Mouse (Mus musculus): ENCODE results near the gene Nmu.

The Nmu gene

DNA sequence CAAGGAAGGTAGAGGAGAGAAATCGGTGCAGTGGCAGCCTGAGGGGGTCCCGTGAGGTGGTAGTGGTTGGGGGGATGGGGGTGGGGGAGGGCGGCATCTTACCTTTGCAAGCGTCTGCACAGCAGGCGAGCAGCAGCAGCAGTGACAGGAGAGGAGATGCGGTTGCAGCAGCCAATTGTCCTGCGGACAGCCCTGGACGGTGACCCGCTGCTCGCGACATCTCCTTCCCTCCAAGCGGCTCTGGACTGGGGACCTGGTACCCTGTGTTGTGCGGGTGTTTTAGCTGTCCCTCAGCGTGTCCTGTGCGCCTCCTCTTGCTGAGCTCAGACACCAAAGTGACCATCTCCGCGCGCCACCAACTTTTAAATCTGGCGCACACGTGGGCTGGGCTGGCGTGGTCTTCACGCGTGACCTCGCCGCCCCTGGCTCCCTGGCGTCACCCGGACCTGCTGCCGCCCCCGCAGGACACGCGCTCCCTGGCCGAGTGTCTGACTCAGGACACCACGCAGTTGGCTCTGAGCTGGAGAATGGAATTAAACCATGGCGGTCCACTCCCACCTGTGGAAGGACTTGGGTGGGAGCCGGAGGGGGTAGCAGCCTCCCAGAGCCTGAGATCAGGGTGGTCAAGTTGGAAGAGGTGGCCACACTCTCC lies at the start of gene Nmu:
TSS of gene Nmu (minus strand) at position 336 of the 652 bp plus-strand sequence.
- DNase-seq (ENCODE audit: low read depth, low spot score), result no peak
- no peaks in the 10 kb centered on the region for H3K36me3 ChIP-seq (ENCODE audit: control insufficient read depth, insufficient read depth, low read length, poor library complexity, severe bottlenecking)

DNA sequence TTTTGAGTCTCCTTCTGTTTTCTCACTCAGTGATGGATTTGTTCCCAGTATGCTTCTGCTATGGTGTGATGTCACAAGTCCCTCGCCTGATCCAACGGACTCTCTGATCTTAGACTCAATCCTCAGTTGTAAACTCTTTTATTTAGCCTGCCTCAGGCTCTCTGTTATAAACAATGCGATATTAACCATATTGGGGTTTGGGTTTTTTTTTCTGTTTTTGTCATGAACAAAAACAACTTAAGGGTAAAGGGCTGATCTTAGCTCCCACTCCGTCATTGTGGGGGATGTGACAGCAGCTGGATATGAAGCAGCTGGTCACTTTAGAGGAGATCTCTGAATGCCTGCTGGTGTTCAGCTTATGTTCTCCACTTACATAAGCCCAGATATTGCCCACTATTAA lies 48.1 kb upstream of the Nmu start:
- Histone ChIP-seq H3K27me3 (ENCODE audit: control insufficient read depth, insufficient read depth, low read length, poor library complexity, severe bottlenecking) (no peaks in the 10 kb centered on the region), H3K36me3 (ENCODE audit: control insufficient read depth, insufficient read depth, low read length, poor library complexity, severe bottlenecking) (no peaks in the 10 kb centered on the region)
- no peak for DNase-seq (ENCODE audit: low read depth, low spot score)

More for the DNA sequence above, at the start of gene Nmu:
- H3K27me3 ChIP-seq (ENCODE audit: control insufficient read depth, insufficient read depth, low read length, poor library complexity, severe bottlenecking), result no peaks in the 10 kb centered on the region

DNA sequence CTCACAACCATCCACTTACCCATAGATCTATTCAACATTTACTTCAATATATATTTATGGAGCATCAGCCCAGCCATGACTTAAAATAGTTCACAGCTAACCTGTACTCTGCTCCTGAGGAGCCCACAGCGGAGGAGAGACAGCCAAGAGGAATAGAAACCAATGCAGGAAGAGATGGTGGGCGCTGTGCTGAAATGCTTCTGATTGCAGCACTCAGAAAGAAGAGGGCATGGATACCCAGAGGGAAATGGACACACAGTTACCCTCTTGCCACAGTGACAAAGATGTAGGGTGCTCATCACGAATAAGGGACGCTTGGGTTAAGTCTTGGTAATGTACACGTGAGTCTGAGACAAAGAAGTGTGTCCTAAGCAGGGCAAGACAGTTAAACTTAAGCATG lies 30.8 kb upstream of the Nmu start:
- no peak for DNase-seq (ENCODE audit: low read depth, low spot score)
- H3K36me3 ChIP-seq (ENCODE audit: control insufficient read depth, insufficient read depth, low read length, poor library complexity, severe bottlenecking), result no peaks in the 10 kb centered on the region
- no peaks in the 10 kb centered on the region; the same call in 1 of the 2 replicates for H3K27me3 ChIP-seq (ENCODE audit: control insufficient read depth, insufficient read depth, low read length, poor library complexity, severe bottlenecking)

DNA sequence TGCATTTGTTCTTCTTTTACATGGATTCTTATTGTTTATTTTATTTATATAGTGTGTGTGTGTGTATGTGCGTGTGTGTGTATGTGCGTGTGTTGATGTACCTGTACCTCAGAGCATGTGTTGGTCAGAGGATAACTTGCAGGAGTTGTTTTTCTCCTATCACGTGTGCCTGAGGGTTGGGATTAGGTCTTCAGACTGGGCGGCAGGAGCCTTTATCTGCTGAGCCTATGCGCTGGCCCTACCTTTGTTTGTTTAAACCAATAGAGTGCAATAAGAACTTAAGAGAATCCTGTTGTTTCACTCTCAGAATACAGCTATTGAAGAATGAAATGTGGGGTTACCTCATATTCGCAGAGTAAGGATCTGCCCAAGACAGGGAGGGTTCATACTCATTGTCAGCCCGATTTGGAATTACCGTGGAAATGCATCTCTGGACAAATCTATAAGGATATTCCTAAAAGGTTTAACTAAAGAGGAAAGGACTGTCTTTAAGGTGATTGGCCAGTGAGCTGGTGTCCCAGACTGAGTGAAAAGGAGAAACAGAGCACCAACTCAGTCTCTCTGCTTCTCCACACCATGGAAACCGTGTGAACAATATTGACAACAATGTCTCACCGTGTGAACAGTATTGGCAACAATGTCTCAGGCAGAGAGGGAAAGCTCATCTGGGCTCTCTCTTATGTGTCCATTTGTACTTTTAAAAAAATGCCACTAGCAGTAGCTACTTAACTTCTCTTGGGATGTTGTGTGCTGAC lies 25.6 kb upstream of the Nmu start:
- DNase-seq (ENCODE audit: low read depth, low spot score), result no peak
- no peaks in the 10 kb centered on the region for H3K36me3 ChIP-seq (ENCODE audit: control insufficient read depth, insufficient read depth, low read length, poor library complexity, severe bottlenecking)
- H3K27me3 ChIP-seq (ENCODE audit: control insufficient read depth, insufficient read depth, low read length, poor library complexity, severe bottlenecking), result no peaks in the 10 kb centered on the region; the same call in 1 of the 2 replicates

DNA sequence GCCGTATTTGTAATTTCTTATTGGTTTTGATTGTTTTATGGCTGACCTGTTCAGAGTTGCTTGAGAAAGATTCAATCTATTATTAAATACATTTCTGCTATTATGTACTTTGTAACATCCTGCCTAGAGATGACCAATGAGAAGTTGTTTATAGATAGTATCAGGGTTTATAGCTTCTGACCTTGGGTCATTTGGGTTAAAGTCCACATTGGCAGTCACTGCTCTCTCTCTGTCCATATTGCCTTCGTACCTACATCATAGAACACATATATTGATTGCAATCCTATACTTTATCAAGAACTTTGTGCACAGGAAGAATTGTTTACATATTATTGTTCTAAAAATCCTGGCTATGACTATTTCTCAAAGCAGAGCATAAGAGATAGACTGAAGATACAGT lies 24.9 kb upstream of the Nmu start:
- H3K27me3 ChIP-seq (ENCODE audit: control insufficient read depth, insufficient read depth, low read length, poor library complexity, severe bottlenecking), result no peaks in the 10 kb centered on the region
- H3K36me3 ChIP-seq (ENCODE audit: control insufficient read depth, insufficient read depth, low read length, poor library complexity, severe bottlenecking), result no peaks in the 10 kb centered on the region
- DNase-seq (ENCODE audit: low read depth, low spot score), result no peak

DNA sequence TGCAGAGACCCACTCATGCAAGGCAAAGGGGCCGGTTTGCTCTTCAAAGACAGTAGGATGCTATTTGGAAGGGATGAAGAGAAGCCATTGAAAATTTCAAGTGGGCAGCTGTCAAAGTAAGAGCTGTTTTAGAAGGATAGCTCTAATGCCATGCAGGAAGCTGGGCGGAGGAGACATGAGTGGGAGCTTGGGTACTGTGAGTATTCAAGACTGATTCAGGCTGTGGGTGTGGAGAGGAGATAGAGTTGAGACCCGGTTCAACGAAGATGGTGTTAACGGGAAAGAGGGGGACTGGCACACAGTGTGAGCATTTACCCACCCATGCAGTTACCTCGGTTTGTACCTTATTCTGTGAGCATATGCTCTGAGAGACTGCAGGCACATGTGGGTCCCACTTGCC lies 20.1 kb upstream of the Nmu start:
- Histone ChIP-seq H3K27me3 (ENCODE audit: control insufficient read depth, insufficient read depth, low read length, poor library complexity, severe bottlenecking) (no peaks in the 10 kb centered on the region), H3K36me3 (ENCODE audit: control insufficient read depth, insufficient read depth, low read length, poor library complexity, severe bottlenecking) (no peaks in the 10 kb centered on the region)
- no peak for DNase-seq (ENCODE audit: low read depth, low spot score)

DNA sequence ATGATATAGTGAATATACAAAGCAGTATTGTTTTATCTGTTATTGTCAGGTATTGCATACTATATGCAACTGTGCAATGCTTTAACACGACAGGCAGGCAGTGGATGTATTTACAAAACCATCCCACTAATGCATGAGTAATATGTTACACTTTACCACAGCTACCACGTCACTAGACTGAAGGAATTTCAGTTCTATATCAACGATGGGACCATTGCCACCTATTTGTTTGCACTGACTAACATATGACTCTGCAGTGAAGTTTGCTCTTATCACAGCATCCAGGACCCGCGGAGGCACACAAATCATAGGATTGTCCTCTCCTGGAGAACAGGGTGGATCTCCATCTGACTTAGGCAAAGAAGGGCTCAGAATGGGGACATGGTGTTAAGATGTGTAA lies 18.2 kb upstream of the Nmu start:
- no peak for DNase-seq (ENCODE audit: low read depth, low spot score)
- Histone ChIP-seq H3K27me3 (ENCODE audit: control insufficient read depth, insufficient read depth, low read length, poor library complexity, severe bottlenecking) (no peaks in the 10 kb centered on the region), H3K36me3 (ENCODE audit: control insufficient read depth, insufficient read depth, low read length, poor library complexity, severe bottlenecking) (no peaks in the 10 kb centered on the region)

DNA sequence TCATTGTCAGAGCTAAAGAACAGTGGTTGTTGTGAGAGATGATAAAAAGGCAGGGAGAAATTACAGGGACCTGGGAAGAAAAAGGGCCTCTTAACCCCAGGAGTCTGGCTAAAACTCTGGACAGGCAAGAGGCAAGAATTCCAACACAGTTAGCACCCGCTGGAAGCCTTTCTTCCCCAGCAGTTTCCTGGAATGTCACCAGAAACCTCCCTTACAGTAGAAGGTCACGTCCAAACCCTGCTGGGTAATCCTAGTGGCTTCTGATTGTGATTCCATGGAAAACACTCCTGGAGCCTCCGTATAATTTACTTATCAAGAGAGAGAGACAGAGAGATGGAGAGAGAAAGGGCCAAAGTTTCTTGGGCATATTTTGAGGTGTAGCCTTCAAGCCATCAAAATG lies 15.6 kb upstream of the Nmu start:
- DNase-seq (ENCODE audit: low read depth, low spot score), result no peak
- H3K27me3 ChIP-seq (ENCODE audit: control insufficient read depth, insufficient read depth, low read length, poor library complexity, severe bottlenecking), result no peaks in the 10 kb centered on the region

DNA sequence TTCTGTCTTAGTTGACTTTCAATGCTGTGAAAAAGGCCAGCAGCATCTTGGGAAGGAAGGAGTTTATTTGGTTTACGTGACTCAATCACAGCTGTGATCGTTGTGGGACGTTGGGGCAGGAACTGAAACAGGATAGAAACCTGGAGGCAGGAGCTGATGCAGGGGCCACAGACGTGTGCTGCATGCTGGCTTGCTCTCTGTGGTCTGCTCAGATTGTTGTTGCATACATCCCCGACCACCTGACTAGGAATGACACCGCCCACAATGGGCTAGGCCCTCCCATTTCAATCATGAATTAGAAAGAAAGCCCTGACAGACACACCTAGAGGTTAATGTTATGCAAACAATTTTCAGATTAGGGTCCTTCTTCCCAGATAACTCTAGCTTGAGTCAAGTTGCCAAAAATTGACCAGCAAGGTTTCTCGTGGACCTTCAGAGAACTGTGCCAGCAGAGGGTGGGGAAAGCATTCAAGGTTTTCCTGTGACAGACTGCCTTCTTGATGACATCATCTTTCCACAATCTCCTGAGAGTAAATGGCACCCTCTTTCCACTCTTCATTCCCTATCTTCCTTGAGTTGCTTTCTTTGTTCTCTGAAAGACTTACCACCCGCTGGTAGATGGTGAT lies 5.7 kb upstream of the Nmu start:
- Histone ChIP-seq H3K36me3 (ENCODE audit: control insufficient read depth, insufficient read depth, low read length, poor library complexity, severe bottlenecking) (no peaks in the 10 kb centered on the region), H3K27me3 (ENCODE audit: control insufficient read depth, insufficient read depth, low read length, poor library complexity, severe bottlenecking) (no peaks in the 10 kb centered on the region)
- no peak for DNase-seq (ENCODE audit: low read depth, low spot score)

More for the DNA sequence above, 15.6 kb upstream of the Nmu start:
- no peaks in the 10 kb centered on the region for H3K36me3 ChIP-seq (ENCODE audit: control insufficient read depth, insufficient read depth, low read length, poor library complexity, severe bottlenecking)

DNA sequence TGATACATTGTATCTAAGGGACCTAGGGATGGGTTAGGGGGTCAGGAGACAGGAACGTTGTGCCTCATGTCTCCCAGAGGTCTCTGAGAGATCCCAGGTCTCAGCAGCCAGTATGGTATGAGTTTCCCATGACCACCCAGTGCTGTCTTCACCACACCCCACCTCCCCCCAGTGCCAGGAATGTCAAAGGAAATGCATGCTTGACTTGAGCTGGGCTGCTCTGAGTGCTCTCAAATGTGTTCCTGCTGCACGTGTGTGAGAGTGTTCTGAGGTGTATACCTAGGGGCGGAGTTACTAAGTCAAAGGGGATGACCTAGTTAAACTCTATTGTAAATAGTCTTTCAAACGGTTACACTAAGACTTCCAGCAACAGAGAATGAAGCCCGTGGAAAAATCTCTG lies 1.8 kb upstream of the Nmu start:
- Histone ChIP-seq H3K27me3 (ENCODE audit: control insufficient read depth, insufficient read depth, low read length, poor library complexity, severe bottlenecking) (no peaks in the 10 kb centered on the region), H3K36me3 (ENCODE audit: control insufficient read depth, insufficient read depth, low read length, poor library complexity, severe bottlenecking) (no peaks in the 10 kb centered on the region)
- DNase-seq (ENCODE audit: low read depth, low spot score), result no peak

DNA sequence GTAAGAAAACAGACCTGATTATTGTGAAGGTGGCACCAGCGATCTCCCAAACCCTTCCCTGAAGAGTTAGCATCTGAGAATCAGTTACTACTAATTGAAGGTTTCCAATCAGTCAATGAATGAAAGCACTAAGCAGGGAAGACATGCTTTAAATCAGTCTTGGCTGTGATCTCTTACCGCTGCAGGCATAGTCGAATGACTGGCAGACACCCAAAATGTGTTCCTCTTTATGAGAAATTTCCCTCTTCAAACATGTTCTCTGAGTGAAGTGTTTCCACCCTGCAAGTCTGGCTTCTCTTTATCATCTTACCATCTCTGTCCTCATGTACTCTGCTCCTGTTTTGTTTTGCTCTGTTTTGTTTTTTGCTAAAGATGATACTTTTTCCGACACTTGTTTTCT lies 2.8 kb downstream of the Nmu start:
- Histone ChIP-seq H3K36me3 (ENCODE audit: control insufficient read depth, insufficient read depth, low read length, poor library complexity, severe bottlenecking) (no peaks in the 10 kb centered on the region), H3K27me3 (ENCODE audit: control insufficient read depth, insufficient read depth, low read length, poor library complexity, severe bottlenecking) (no peaks in the 10 kb centered on the region)
- no peak for DNase-seq (ENCODE audit: low read depth, low spot score)

DNA sequence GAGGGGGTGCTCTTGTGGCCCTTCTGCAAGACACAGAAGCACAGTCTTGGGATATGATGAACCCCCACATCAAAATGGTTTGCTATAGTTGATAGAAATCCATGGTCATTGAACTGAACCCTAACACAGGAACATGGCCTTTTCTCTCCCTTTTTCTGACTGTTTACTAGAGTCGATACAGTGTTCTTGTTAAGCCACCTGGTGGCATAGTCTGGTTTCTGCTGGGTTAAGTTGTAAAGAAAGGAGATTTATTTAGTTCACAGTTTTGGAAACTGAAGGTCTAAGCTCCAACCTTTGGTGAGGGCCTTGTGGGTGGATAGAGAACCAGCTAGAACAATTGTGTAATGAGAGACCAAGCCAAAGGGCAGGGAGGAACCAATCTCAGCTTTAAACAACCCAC lies 3.5 kb downstream of the Nmu start:
- DNase-seq (ENCODE audit: low read depth, low spot score), result no peak
- Histone ChIP-seq H3K36me3 (ENCODE audit: control insufficient read depth, insufficient read depth, low read length, poor library complexity, severe bottlenecking) (no peaks in the 10 kb centered on the region), H3K27me3 (ENCODE audit: control insufficient read depth, insufficient read depth, low read length, poor library complexity, severe bottlenecking) (no peaks in the 10 kb centered on the region)

DNA sequence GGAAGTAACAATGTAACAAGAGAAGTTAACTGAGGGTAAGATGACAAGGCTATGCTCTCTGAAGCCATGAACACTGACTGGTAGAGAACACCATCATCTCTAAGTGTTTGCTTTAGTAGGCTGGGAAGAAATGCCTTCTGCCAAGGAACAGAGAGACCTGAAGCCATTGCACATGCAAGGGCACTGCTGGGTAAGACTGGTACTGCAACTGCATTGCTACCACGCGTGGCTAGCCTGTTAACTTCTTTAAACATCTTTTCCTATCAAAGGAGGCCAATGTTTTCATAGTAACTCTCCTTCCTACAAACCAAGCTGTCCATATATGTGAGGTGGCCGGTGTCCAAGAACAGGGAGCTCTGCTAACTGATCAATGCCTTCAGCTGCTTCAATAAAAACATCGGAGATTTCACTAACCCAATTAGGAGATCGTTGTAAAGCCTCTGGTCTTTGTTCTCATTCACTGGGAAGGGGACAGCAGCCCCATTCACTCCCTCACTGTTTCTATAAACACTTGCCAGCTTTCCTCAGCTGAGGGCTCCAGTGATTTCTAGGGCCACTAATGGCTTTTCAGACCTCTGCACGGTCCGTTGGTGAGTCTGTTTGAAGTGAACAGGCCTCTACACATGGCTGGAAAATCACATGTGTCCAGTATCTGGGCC lies 11.5 kb downstream of the Nmu start:
- Histone ChIP-seq H3K36me3 (ENCODE audit: control insufficient read depth, insufficient read depth, low read length, poor library complexity, severe bottlenecking) (no peaks in the 10 kb centered on the region), H3K27me3 (ENCODE audit: control insufficient read depth, insufficient read depth, low read length, poor library complexity, severe bottlenecking) (no peaks in the 10 kb centered on the region)
- DNase-seq (ENCODE audit: low read depth, low spot score), result no peak

DNA sequence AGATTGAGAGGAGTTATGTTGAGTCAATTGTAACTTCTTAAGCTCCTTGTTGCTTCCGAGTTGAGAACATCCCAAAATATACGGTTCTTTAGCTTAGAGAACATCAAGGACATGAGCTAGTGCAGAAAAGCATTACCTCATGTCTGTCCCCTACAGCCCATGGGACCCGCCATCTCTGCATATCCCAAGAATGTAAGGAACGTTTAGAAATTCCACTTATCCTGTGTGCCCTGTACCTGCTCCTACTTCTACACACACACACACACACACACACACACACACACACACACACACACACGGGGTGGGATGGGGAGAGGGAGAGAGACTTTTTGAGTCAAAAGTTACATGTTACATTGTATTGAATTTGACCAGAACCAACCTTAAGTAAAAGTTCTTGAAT lies 12.1 kb downstream of the Nmu start:
- no peak for DNase-seq (ENCODE audit: low read depth, low spot score)
- no peaks in the 10 kb centered on the region for H3K36me3 ChIP-seq (ENCODE audit: control insufficient read depth, insufficient read depth, low read length, poor library complexity, severe bottlenecking)
- H3K27me3 ChIP-seq (ENCODE audit: control insufficient read depth, insufficient read depth, low read length, poor library complexity, severe bottlenecking), result no peaks in the 10 kb centered on the region

DNA sequence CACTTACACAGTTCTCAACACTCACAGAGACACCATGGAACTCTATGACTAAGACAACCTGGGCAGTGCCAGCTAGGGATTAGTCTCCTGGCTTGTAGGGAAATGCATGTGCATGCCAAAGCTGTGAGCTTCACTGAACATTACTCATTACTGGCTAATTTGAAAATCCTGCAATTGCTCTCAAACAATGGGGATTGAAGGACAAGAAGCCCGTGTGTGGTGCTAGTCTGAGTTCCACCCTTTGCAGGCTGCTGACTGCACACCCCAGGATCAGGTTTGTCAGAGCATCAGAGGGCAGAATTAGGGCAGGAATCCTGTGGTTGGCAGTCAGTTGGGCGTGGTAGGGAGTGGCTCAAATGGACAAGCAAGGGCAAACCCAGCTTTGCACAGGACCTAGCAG lies 17.5 kb downstream of the Nmu start:
- H3K36me3 ChIP-seq (ENCODE audit: control insufficient read depth, insufficient read depth, low read length, poor library complexity, severe bottlenecking), result no peaks in the 10 kb centered on the region
- DNase-seq (ENCODE audit: low read depth, low spot score), result no peak
- no peaks in the 10 kb centered on the region for H3K27me3 ChIP-seq (ENCODE audit: control insufficient read depth, insufficient read depth, low read length, poor library complexity, severe bottlenecking)
